Mouse (Mus musculus): ENCODE measurements at regions not wholly inside any gene's neighbourhood (a gene's known extent, or its start where the extent isn't known, plus 50 kb on each side); places are given as distances from the start of the nearest gene placed in this dataset.
"Not testable (repeated sequence)": the region's sequence is repeated elsewhere in the genome, so short reads cannot be mapped to it uniquely, and the experiment has no call there.

DNA sequence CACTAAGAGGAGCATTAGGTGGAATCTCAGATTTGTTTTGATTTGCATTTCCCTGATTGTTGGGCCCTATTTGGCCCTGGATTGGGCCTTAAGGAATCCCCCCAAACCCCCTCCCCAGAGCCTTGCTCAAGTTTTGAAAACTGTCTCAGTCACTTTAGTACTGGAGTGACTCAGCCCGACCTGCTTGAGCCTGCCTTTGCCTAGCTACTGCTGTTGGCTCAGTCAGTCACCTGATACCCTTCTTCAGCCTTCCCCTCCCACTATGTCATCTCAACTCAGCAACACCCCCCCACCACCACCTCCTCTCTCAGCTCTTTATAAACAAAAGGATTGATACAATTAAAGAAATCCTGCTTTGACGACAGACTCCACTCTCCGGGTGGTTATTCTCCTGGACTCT is 694.5 kb upstream of the Slc8a1 start:
- no peak for ATAC-seq (ENCODE audit: low FRiP score, low TSS enrichment)
- Histone ChIP-seq H3K27me3 (ENCODE audit: control insufficient read depth, insufficient read depth, low read length) (no peaks in the 10 kb centered on the region), H3K9ac (replicated peaks; ENCODE audit: low read length) (no peak overlapping the region), H3K9me3 (ENCODE audit: control insufficient read depth, low read length) (no peaks in the 10 kb centered on the region), H3K4me2 (ENCODE audit: low read length) (no peak overlapping the region), H3K27ac (replicated peaks; ENCODE audit: low read depth, low read length) (no peak overlapping the region), H3K4me3 (replicated peaks; ENCODE audit: low read depth, low read length) (no peak overlapping the region), H3K36me3 (ENCODE audit: control insufficient read depth, insufficient read depth, low read length) (no peaks in the 10 kb centered on the region), H3K4me1 (ENCODE audit: control insufficient read depth, insufficient read depth, low read length) (no peaks in the 10 kb centered on the region)
- DNase-seq, result no peak
- WGBS, result 42% methylated on average over 3 of the region's 3 CpGs

DNA sequence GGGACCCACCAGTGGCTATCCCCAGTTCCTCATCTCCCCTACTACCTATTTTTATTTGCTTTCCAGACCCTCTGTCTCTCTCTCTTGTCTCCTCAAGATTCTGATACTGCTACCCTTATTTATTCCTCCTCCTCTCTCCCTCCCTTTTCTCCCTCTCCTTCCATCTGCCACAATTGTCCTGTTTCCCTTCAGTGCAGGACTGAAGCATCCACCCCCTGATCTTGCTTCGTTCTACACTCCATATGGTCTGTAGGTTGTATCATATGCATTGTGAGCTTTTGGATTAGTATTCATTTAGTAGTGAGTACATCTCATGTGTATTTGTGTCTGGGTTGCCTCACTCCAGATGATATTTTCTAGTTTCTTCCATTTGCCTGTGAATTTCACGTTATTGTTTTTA is 670.1 kb upstream of the Slc8a1 start:
- Histone ChIP-seq H3K36me3 (ENCODE audit: control insufficient read depth, insufficient read depth, low read length) (no peaks in the 10 kb centered on the region), H3K4me2 (ENCODE audit: low read length) (no peak overlapping the region), H3K4me1 (ENCODE audit: control insufficient read depth, insufficient read depth, low read length) (no peaks in the 10 kb centered on the region), H3K9ac (replicated peaks; ENCODE audit: low read length) (no peak overlapping the region), H3K9me3 (ENCODE audit: control insufficient read depth, low read length) (no peaks in the 10 kb centered on the region), H3K4me3 (replicated peaks; ENCODE audit: low read depth, low read length) (no peak overlapping the region), H3K27me3 (ENCODE audit: control insufficient read depth, insufficient read depth, low read length) (no peaks in the 10 kb centered on the region), H3K27ac (replicated peaks; ENCODE audit: low read depth, low read length) (no peak overlapping the region)
- no peak for ATAC-seq (ENCODE audit: low FRiP score, low TSS enrichment)
- DNase-seq, result no peak
- WGBS, result 94% methylated on average over 2 of the region's 2 CpGs

- no peak overlapping the region for H3K9ac ChIP-seq (replicated peaks; ENCODE audit: low read length)
- no peaks in the 10 kb centered on the region for H3K4me1 ChIP-seq (ENCODE audit: control insufficient read depth, insufficient read depth, low read length)
- no peaks in the 10 kb centered on the region for H3K27me3 ChIP-seq (ENCODE audit: control insufficient read depth, insufficient read depth, low read length)
- H3K9me3 ChIP-seq (ENCODE audit: control insufficient read depth, low read length), result no peaks in the 10 kb centered on the region
- H3K4me3 ChIP-seq (replicated peaks; ENCODE audit: low read depth, low read length), result no peak overlapping the region
- no peaks in the 10 kb centered on the region for H3K36me3 ChIP-seq (ENCODE audit: control insufficient read depth, insufficient read depth, low read length)
- DNase-seq (no peak), ATAC-seq (ENCODE audit: low FRiP score, low TSS enrichment) (no peak)
- 85% methylated on average over 1 of the region's 1 CpGs for WGBS
- no peak overlapping the region for H3K4me2 ChIP-seq (ENCODE audit: low read length)
- no peak overlapping the region for H3K27ac ChIP-seq (replicated peaks; ENCODE audit: low read depth, low read length)
Measured at GRCm38 (mm10) chr17:82399328-82399727, 661.2 kb upstream of the Slc8a1 start.

DNA sequence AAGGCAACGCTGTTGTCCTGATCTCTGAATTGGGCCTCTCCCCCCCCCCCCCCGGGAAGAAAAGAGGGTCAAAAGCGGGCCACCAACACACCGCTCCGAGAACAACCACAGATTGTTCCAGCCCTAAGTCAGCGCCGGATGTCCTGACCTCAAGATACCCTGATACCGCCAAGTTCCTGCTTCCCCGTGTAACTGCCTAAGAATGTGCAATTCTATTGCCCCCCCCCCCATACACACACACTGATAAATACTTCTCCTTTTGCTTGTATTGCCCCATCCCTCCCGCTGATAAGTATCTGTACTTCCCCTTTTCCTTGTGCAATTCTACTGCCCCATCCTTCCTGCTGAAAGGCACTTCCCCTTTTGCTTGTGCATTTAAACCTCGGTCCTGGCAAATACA is 641.2 kb upstream of the Slc8a1 start:
- H3K4me3 ChIP-seq (replicated peaks; ENCODE audit: low read depth, low read length); ATAC-seq (ENCODE audit: low FRiP score, low TSS enrichment): not testable (repeated sequence)
- WGBS, result 89% methylated on average over 10 of the region's 11 CpGs

DNA sequence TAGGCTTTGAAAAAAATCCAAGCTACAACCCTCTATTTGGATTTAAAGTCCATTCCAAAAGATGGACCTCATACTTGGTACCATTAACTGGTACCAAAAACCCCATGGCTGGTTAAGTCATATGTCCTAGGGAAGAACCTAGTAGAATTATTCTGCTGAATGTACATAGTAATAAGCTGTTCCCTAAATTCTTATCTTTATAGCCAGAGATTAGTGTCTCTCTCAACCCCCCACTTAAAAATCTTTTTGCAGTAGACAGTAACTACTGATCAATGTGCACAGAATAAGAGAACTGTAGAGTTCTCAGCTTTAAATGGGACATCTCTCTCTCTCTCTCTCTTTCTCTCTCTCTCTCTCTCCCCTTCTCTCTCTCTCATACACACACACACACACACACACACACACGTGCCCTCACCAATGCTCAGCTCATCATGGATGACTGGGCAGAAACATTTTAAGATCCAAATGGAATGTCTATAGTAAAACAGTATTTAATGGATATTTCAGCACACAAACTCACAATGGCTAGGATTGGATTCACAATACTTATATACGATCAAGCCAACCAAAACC is 640.2 kb upstream of the Slc8a1 start:
- Histone ChIP-seq H3K36me3 (ENCODE audit: control insufficient read depth, insufficient read depth, low read length) (no peaks in the 10 kb centered on the region), H3K4me1 (ENCODE audit: control insufficient read depth, insufficient read depth, low read length) (no peaks in the 10 kb centered on the region), H3K4me3 (replicated peaks; ENCODE audit: low read depth, low read length) (no peak overlapping the region), H3K4me2 (ENCODE audit: low read length) (no peak overlapping the region), H3K9ac (replicated peaks; ENCODE audit: low read length) (no peak overlapping the region), H3K27me3 (ENCODE audit: control insufficient read depth, insufficient read depth, low read length) (no peaks in the 10 kb centered on the region), H3K27ac (replicated peaks; ENCODE audit: low read depth, low read length) (no peak overlapping the region), H3K9me3 (ENCODE audit: control insufficient read depth, low read length) (no peaks in the 10 kb centered on the region)
- DNase-seq, result no peak
- 79% methylated on average over 2 of the region's 2 CpGs for WGBS
- ATAC-seq (ENCODE audit: low FRiP score, low TSS enrichment), result no peak

More for the DNA sequence above, 641.2 kb upstream of the Slc8a1 start:
- not testable (repeated sequence) for H3K4me1 ChIP-seq (ENCODE audit: control insufficient read depth, insufficient read depth, low read length); H3K27me3 ChIP-seq (ENCODE audit: control insufficient read depth, insufficient read depth, low read length); H3K36me3 ChIP-seq (ENCODE audit: control insufficient read depth, insufficient read depth, low read length); H3K27ac ChIP-seq (replicated peaks; ENCODE audit: low read depth, low read length); H3K4me2 ChIP-seq (ENCODE audit: low read length); H3K9me3 ChIP-seq (ENCODE audit: control insufficient read depth, low read length); DNase-seq; H3K9ac ChIP-seq (replicated peaks; ENCODE audit: low read length)

- no peak overlapping the region for H3K27ac ChIP-seq (replicated peaks; ENCODE audit: low read depth, low read length)
- WGBS, result 68% methylated on average over 1 of the region's 1 CpGs
- no peak overlapping the region for H3K4me2 ChIP-seq (ENCODE audit: low read length)
- H3K4me3 ChIP-seq (replicated peaks; ENCODE audit: low read depth, low read length), result no peak overlapping the region
- no peak for DNase-seq
- no peaks in the 10 kb centered on the region for H3K27me3 ChIP-seq (ENCODE audit: control insufficient read depth, insufficient read depth, low read length)
- H3K9ac ChIP-seq (replicated peaks; ENCODE audit: low read length), result no peak overlapping the region
- no peak for ATAC-seq (ENCODE audit: low FRiP score, low TSS enrichment)
- H3K36me3 ChIP-seq (ENCODE audit: control insufficient read depth, insufficient read depth, low read length), result no peaks in the 10 kb centered on the region
- H3K4me1 ChIP-seq (ENCODE audit: control insufficient read depth, insufficient read depth, low read length), result no peaks in the 10 kb centered on the region
- no peaks in the 10 kb centered on the region for H3K9me3 ChIP-seq (ENCODE audit: control insufficient read depth, low read length)
Measured at GRCm38 (mm10) chr17:82377176-82377592, 639.0 kb upstream of the Slc8a1 start.

DNA sequence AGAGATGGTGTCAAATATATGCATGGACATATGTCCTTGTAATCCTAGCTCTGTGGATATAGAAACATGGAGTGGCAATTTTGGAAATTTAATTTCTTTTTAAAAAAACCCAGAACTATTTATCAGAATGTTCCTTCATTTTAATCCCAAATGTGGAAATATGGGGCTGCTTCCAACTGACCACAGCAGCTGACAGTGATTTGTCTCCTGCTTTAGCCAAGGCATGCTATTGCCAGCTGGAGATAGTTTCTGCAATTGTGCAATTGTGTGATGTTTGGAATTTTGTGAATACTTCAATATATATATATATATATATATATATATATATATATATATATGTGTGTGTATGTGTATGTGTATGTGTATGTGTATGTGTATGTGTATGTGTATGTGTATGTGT is 629.7 kb upstream of the Slc8a1 start:
- no peak overlapping the region for H3K4me3 ChIP-seq (replicated peaks; ENCODE audit: low read depth, low read length)
- no peak overlapping the region for H3K9ac ChIP-seq (replicated peaks; ENCODE audit: low read length)
- H3K27ac ChIP-seq (replicated peaks; ENCODE audit: low read depth, low read length), result no peak overlapping the region
- H3K9me3 ChIP-seq (ENCODE audit: control insufficient read depth, low read length), result no peaks in the 10 kb centered on the region
- no peaks in the 10 kb centered on the region for H3K36me3 ChIP-seq (ENCODE audit: control insufficient read depth, insufficient read depth, low read length)
- no peaks in the 10 kb centered on the region for H3K27me3 ChIP-seq (ENCODE audit: control insufficient read depth, insufficient read depth, low read length)
- no peaks in the 10 kb centered on the region for H3K4me1 ChIP-seq (ENCODE audit: control insufficient read depth, insufficient read depth, low read length)
- ATAC-seq (ENCODE audit: low FRiP score, low TSS enrichment), result no peak
- H3K4me2 ChIP-seq (ENCODE audit: low read length), result no peak overlapping the region
- DNase-seq, result no peak

DNA sequence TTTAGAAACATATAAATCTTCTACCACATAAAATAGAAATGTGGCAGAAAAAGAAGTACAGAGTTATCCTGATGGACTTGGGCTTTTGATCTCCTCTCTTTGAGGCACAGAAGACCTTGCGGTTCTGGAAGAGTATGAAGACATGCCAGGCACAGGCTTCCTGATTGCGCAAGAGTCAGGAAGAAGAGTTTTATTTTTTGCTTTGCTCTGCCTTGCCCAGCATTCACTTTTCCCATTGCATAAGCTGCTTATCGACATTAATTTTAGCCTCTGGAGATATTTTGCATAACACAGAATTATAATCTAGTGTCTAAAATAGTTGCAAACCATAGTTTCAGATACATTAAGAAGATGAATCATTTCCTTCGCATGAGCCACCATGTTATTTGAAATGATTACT is 627.8 kb upstream of the Slc8a1 start:
- DNase-seq (no peak), ATAC-seq (ENCODE audit: low FRiP score, low TSS enrichment) (no peak)
- no peaks in the 10 kb centered on the region for H3K27me3 ChIP-seq (ENCODE audit: control insufficient read depth, insufficient read depth, low read length)
- H3K27ac ChIP-seq (replicated peaks; ENCODE audit: low read depth, low read length), result no peak overlapping the region
- 87% methylated on average over 4 of the region's 4 CpGs for WGBS
- no peak overlapping the region for H3K9ac ChIP-seq (replicated peaks; ENCODE audit: low read length)
- H3K36me3 ChIP-seq (ENCODE audit: control insufficient read depth, insufficient read depth, low read length), result no peaks in the 10 kb centered on the region
- no peaks in the 10 kb centered on the region for H3K4me1 ChIP-seq (ENCODE audit: control insufficient read depth, insufficient read depth, low read length)
- H3K4me2 ChIP-seq (ENCODE audit: low read length), result no peak overlapping the region
- no peak overlapping the region for H3K4me3 ChIP-seq (replicated peaks; ENCODE audit: low read depth, low read length)
- no peaks in the 10 kb centered on the region for H3K9me3 ChIP-seq (ENCODE audit: control insufficient read depth, low read length)

DNA sequence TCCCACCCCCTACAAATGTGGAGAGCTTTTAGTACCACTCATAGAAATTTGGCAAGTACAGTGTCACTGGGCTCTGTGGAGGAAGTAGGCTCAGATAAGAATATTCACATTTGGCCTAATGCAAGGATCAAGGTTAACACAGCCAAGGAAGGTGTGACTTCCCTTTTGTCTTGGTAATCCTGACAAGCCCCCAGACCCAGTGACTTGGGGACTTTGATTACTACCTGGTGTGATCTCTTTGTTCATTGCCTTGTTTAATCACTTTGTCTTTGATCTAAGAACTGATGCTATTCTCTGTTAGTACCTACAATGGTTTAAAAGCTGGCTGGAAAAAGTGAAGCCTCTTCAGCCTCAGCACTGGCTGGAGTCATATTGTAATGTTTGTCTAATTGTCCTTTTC is 610.5 kb upstream of the Slc8a1 start:
- H3K27ac ChIP-seq (replicated peaks; ENCODE audit: low read depth, low read length), result no peak overlapping the region
- no peaks in the 10 kb centered on the region for H3K4me1 ChIP-seq (ENCODE audit: control insufficient read depth, insufficient read depth, low read length)
- no peak overlapping the region for H3K4me3 ChIP-seq (replicated peaks; ENCODE audit: low read depth, low read length)
- no peaks in the 10 kb centered on the region for H3K9me3 ChIP-seq (ENCODE audit: control insufficient read depth, low read length)
- DNase-seq (no peak), ATAC-seq (ENCODE audit: low FRiP score, low TSS enrichment) (no peak)
- H3K36me3 ChIP-seq (ENCODE audit: control insufficient read depth, insufficient read depth, low read length), result no peaks in the 10 kb centered on the region
- H3K9ac ChIP-seq (replicated peaks; ENCODE audit: low read length), result no peak overlapping the region
- H3K4me2 ChIP-seq (ENCODE audit: low read length), result no peak overlapping the region
- no peaks in the 10 kb centered on the region for H3K27me3 ChIP-seq (ENCODE audit: control insufficient read depth, insufficient read depth, low read length)

Data from midbrain, embryonic 14.5 days (tissue).